Mouse (Mus musculus): Measurements from ENCODE around the gene Eif2s3x. TPM values are rescaled to one million over a fixed set of nuclear protein-coding genes. Genes with fewer than 3 reads are reported as not detected.

Gene Eif2s3x
- polyA plus RNA-seq, 1 experiment from 2014 or later = 52.6 TPM

- H3K9ac ChIP-seq = no peak overlapping the region
- ATAC-seq (ENCODE audit: low read depth) (no peak), DNase-seq (no peak)
- no peaks in the 10 kb centered on the region for H3K9me3 ChIP-seq (replicated peaks)
- 50% methylated on average over 3 of the region's 3 CpGs for WGBS (ENCODE audit: insufficient replicate concordance)
- no peak overlapping the region for H3K4me2 ChIP-seq
- no peaks in the 10 kb centered on the region for H3K36me3 ChIP-seq
- H3K27me3 ChIP-seq = no peaks in the 10 kb centered on the region; the same call in 1 of the 2 replicates
- H3K27ac ChIP-seq = no peak overlapping the region
- H3K4me3 ChIP-seq (replicated peaks) = no peak overlapping the region
- H3K4me1 ChIP-seq (replicated peaks) = 0 out of 2 replicates have a peak, but pooled peaks cover 1% of the 10 kb centered on the region
Observed at GRCm38 (mm10) chrX:94183814-94184213, 28.8 kb downstream of the Eif2s3x start.

- WGBS (ENCODE audit: insufficient replicate concordance) = 2% methylated on average over 55 of the region's 55 CpGs
- Histone ChIP-seq H3K4me1 (replicated peaks) (peaks cover 10% of the 10 kb centered on the region), H3K9ac (peak overlapping the region; percentile 73), H3K4me2 (peak overlapping the region; percentile 72), H3K9me3 (replicated peaks) (no peaks in the 10 kb centered on the region), H3K27ac (peak overlapping the region; percentile 97), H3K4me3 (replicated peaks) (peak overlapping the region; percentile 68), H3K36me3 (no peaks in the 10 kb centered on the region), H3K27me3 (peaks cover 3% of the 10 kb centered on the region; the same call in 1 of the 2 replicates)
- ATAC-seq (ENCODE audit: low read depth) = peak; percentile 97
- peak; percentile 82 for DNase-seq
Observed at GRCm38 (mm10) chrX:94177715-94178340, 34.8 kb downstream of the Eif2s3x start.

- H3K4me2 ChIP-seq = no peak overlapping the region
- no peak overlapping the region for H3K27ac ChIP-seq
- H3K4me1 ChIP-seq (replicated peaks) = no peaks in the 10 kb centered on the region
- peaks cover 15% of the 10 kb centered on the region; the same call in 1 of the 2 replicates for H3K27me3 ChIP-seq
- H3K36me3 ChIP-seq = no peaks in the 10 kb centered on the region
- H3K4me3 ChIP-seq (replicated peaks) = no peak overlapping the region
- no peaks in the 10 kb centered on the region for H3K9me3 ChIP-seq (replicated peaks)
- WGBS (ENCODE audit: insufficient replicate concordance) = 46% methylated on average over 6 of the region's 6 CpGs
- ATAC-seq (ENCODE audit: low read depth) (no peak), DNase-seq (no peak)
- no peak overlapping the region for H3K9ac ChIP-seq
Observed at GRCm38 (mm10) chrX:94169348-94169747, 43.3 kb downstream of the Eif2s3x start.

GRCm38 (mm10) chrX:94152251-94152830, 60.3 kb downstream of the Eif2s3x start:
- Histone ChIP-seq H3K27ac (no peak overlapping the region), H3K36me3 (no peaks in the 10 kb centered on the region), H3K4me3 (replicated peaks) (no peak overlapping the region), H3K9ac (no peak overlapping the region), H3K9me3 (replicated peaks) (no peaks in the 10 kb centered on the region), H3K4me1 (replicated peaks) (no peaks in the 10 kb centered on the region), H3K4me2 (no peak overlapping the region), H3K27me3 (peaks cover 40% of the 10 kb centered on the region)
- WGBS (ENCODE audit: insufficient replicate concordance) = 54% methylated on average over 11 of the region's 11 CpGs
- DNase-seq (no peak), ATAC-seq (ENCODE audit: low read depth) (no peak)

GRCm38 (mm10) chrX:94150471-94150870, 62.2 kb downstream of the Eif2s3x start:
- H3K4me2 ChIP-seq = no peak overlapping the region
- H3K4me1 ChIP-seq (replicated peaks) = no peaks in the 10 kb centered on the region
- no peak overlapping the region for H3K9ac ChIP-seq
- no peaks in the 10 kb centered on the region for H3K36me3 ChIP-seq
- H3K4me3 ChIP-seq (replicated peaks) = no peak overlapping the region
- no peak for DNase-seq
- no peak overlapping the region for H3K27ac ChIP-seq
- ATAC-seq (ENCODE audit: low read depth) = no peak
- H3K9me3 ChIP-seq (replicated peaks) = no peaks in the 10 kb centered on the region
- H3K27me3 ChIP-seq = peaks cover 45% of the 10 kb centered on the region
- WGBS (ENCODE audit: insufficient replicate concordance) = 69% methylated on average over 19 of the region's 19 CpGs

- Histone ChIP-seq H3K4me3 (replicated peaks) (no peak overlapping the region), H3K27ac (no peak overlapping the region), H3K36me3 (no peaks in the 10 kb centered on the region), H3K27me3 (peaks cover 34% of the 10 kb centered on the region; the same call in 1 of the 2 replicates), H3K4me2 (no peak overlapping the region), H3K9me3 (replicated peaks) (no peaks in the 10 kb centered on the region), H3K4me1 (replicated peaks) (no peaks in the 10 kb centered on the region), H3K9ac (no peak overlapping the region)
- ATAC-seq (ENCODE audit: low read depth) = no peak
- WGBS (ENCODE audit: insufficient replicate concordance) = 46% methylated on average over 7 of the region's 7 CpGs
- no peak for DNase-seq
Observed at GRCm38 (mm10) chrX:94142004-94142771, 70.5 kb downstream of the Eif2s3x start.

GRCm38 (mm10) chrX:94140080-94140479, 72.6 kb downstream of the Eif2s3x start:
- Histone ChIP-seq H3K9me3 (replicated peaks) (no peaks in the 10 kb centered on the region), H3K27ac (no peak overlapping the region), H3K9ac (no peak overlapping the region), H3K36me3 (no peaks in the 10 kb centered on the region), H3K4me2 (no peak overlapping the region), H3K4me1 (replicated peaks) (no peaks in the 10 kb centered on the region), H3K27me3 (peaks cover 30% of the 10 kb centered on the region; the same call in 1 of the 2 replicates), H3K4me3 (replicated peaks) (no peak overlapping the region)
- 63% methylated on average over 1 of the region's 1 CpGs for WGBS (ENCODE audit: insufficient replicate concordance)
- DNase-seq = no peak
- ATAC-seq (ENCODE audit: low read depth) = no peak

Other genes with a start within 250 kb of the Eif2s3x start
- gene AU015836, start 244.2 kb downstream of the Eif2s3x start, polyA plus RNA-seq (2015; fragmentation: Nextera tagmentation; extraction: Ambion mirVana) = 0.28 and 0.37 TPM in 2 replicates
- gene Zfx, start 89.2 kb downstream of the Eif2s3x start, polyA plus RNA-seq (2015; fragmentation: Nextera tagmentation; extraction: Ambion mirVana) = 12.8 and 14.7 TPM in 2 replicates
- 3.8 and 4.8 TPM in 2 replicates for gene Klhl15, start 21.7 kb upstream of the Eif2s3x start, polyA plus RNA-seq (2015; fragmentation: Nextera tagmentation; extraction: Ambion mirVana)
- 0.03 TPM in 1 of 2 replicates, not detected in the other for gene Fam90a1b, start 153.9 kb upstream of the Eif2s3x start, polyA plus RNA-seq (2015; fragmentation: Nextera tagmentation; extraction: Ambion mirVana)
- 68.5 and 69.1 TPM in 2 replicates for gene Apoo, start 154.3 kb upstream of the Eif2s3x start, polyA plus RNA-seq (2015; fragmentation: Nextera tagmentation; extraction: Ambion mirVana)

Data from liver, embryonic 13.5 days (tissue).